Mouse (Mus musculus): ENCODE data around the gene Mmp9.

- no peak for TF ChIP-seq CTCF (IDR thresholded peaks at IDR 0.05; ENCODE audit: control insufficient read depth, insufficient read depth, insufficient read length)
- TF ChIP-seq MAX (IDR thresholded peaks at IDR 0.05) = no peak
Observed at GRCm38 (mm10) chr2:164923291-164923690, 17.3 kb upstream of the Mmp9 start.
